In the genomic region with DNA sequence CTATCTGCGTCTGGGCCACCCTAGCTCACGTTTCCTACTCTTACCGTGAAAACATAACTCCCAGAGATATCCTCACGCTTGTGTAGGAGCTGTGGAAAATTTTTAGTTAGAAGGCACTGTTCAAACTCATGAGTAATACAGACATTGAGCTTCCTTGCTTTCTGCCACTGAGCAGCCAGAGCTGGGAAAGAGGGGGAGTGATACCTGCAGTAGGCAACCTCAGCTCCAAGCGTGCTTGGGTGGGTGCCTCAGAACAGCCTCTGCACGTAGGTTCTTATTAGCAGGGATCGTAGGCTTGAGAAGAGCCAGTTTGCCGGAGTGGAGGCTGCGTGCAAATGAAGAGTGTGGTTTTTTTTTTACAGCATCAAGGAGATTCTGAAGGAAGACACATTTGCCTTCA, we compare ENCODE assay signal across 22 mouse cellular contexts. TPM values are rescaled to one million over a fixed set of nuclear protein-coding genes. Genes with fewer than 3 reads are reported as not detected.
DNase-seq lines count a peak whose midpoint lies in the region; ATAC-seq lines count a peak whose summit lies in the region.
"Had no signal": no experiment of that assay in that cellular context is flagged by ENCODE, and none has a peak within 500 bp of the region (broad histone marks: within the 10 kb centered on the region; RNA-seq: fewer than 3 reads in every experiment).

No protein-coding gene starts in this region.

- peak; percentile 19 to 58 for DNase-seq in left cerebral cortex, adult 18-20 months (ENCODE audit: low spot score in 2 of 2)
- DNase-seq in left cerebral cortex, postnatal 4 days: no peak
- peak; percentile 46 to 55 for DNase-seq in frontal cortex, postnatal 36 days (ENCODE audit: low spot score in 2 of 2)
- peak; percentile 51 to 54 for DNase-seq in left cerebral cortex, postnatal 36 days (ENCODE audit: low spot score in 2 of 2)
- peak; percentile 69 for DNase-seq in telencephalon, adult 2 months (ENCODE audit: low read depth, low spot score)
- no peak for DNase-seq in embryo, embryonic 9.5 days (ENCODE audit: extremely low spot score)
- DNase-seq in kidney, adult 18-20 months: no peak
- DNase-seq: adrenal gland, postnatal 14 days; cerebellum, adult 11-12 months; cerebellum, postnatal 10 days; gastrocnemius, postnatal 10 days; kidney, postnatal 25 days; layer of hippocampus, postnatal 36 days; lung, embryonic 14.5 days had no signal

- ATAC-seq in cerebellum, adult (ENCODE audit: insufficient number of reproducible peaks, low FRiP score, low TSS enrichment): no peak
- ATAC-seq: hindbrain, embryonic 16.5 days; intestine, embryonic 15.5 days; midbrain, embryonic 13.5 days had no signal

- intact Hi-C loops in left cerebral cortex, postnatal 4 days (cut with DNase I): no loop called here
- intact Hi-C loops in left cerebral cortex, postnatal 36 days (cut with DNase I): no loop called here

RNA-seq across cellular contexts. Expression of a gene that starts 19.4 kb away (rescaled TPM):
- not detected for total RNA-seq in left cerebral cortex, adult 18-20 months (2021)
- not detected for total RNA-seq in left cerebral cortex, postnatal 4 days (2021)
- not detected for total RNA-seq in left cerebral cortex, postnatal 36 days (2021)
- total RNA-seq: adrenal gland, postnatal 14 days; gastrocnemius, postnatal 10 days; hematopoietic stem cell, adult 5-6 weeks; layer of hippocampus, adult 8-10 months; layer of hippocampus, postnatal 36 days; megakaryocyte, adult 5-6 weeks had no signal

RNA-seq across cellular contexts. Expression of a gene that starts 47.6 kb away (rescaled TPM):
- total RNA-seq in left cerebral cortex, adult 18-20 months (2021): under 1 TPM; 0.23 to 0.53 TPM
- total RNA-seq in left cerebral cortex, postnatal 4 days (2021): 1 to 10 TPM; 1.4 to 1.8 TPM
- under 1 TPM; 0.62 to 0.75 TPM for total RNA-seq in left cerebral cortex, postnatal 36 days (2021)
- total RNA-seq: monocyte, adult 5-6 weeks had no signal

Comparison
In these comparisons a context has a peak if more than half of its experiments do, and no peak if none do; other contexts are left out.
1. DNase-seq: peak in left cerebral cortex, adult 18-20 months (2 of 2), frontal cortex, postnatal 36 days (2 of 2), left cerebral cortex, postnatal 36 days (2 of 2) and telencephalon, adult 2 months (single experiment); none in left cerebral cortex, postnatal 4 days (single experiment), embryo, embryonic 9.5 days (single experiment) and kidney, adult 18-20 months (single experiment).